Mouse (Mus musculus): ENCODE measurements at regions not wholly inside any gene's neighbourhood (a gene's known extent, or its start where the extent isn't known, plus 50 kb on each side); places are given as distances from the start of the nearest gene placed in this dataset.
A peak's percentile ranks its signal among the peaks of the same experiment; 100 is the strongest.

DNA sequence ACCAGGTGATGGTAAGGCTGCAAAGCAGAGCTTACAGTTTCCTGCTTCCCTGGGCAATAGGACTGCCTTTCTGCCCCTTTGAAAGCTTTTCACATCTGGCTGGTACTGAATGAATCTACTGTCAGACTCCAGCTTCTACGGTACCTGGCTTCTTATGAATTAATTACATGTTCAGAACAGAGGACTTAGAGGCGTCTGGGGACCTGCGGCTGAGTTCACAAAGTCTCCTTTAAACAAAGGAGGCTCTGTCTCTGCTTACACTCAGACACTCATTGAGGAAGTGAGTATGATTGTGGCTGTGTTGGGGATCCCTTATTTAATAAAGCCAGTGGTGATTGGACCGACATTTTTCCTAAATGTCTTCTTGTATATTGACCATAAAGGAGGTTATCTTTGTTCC is 331.6 kb upstream of the Xrcc4 start:
- 51% methylated on average over 4 of the region's 4 CpGs for WGBS
- no peak overlapping the region for H3K4me3 ChIP-seq (replicated peaks; ENCODE audit: low read length)
- no peak for ATAC-seq (ENCODE audit: insufficient read depth, low FRiP score)
- H3K4me1 ChIP-seq (ENCODE audit: control insufficient read depth, insufficient read depth, low read length): no peaks in the 10 kb centered on the region
- H3K27me3 ChIP-seq (ENCODE audit: control insufficient read depth, insufficient read depth, low read length): no peaks in the 10 kb centered on the region
- no peaks in the 10 kb centered on the region for H3K9me3 ChIP-seq (replicated peaks; ENCODE audit: control insufficient read depth, low read length)
- H3K27ac ChIP-seq (ENCODE audit: low read length): no peak overlapping the region
- H3K4me2 ChIP-seq (ENCODE audit: low read depth, low read length): no peak overlapping the region
- H3K36me3 ChIP-seq (ENCODE audit: control insufficient read depth, insufficient read depth, low read length): no peaks in the 10 kb centered on the region
- H3K9ac ChIP-seq (ENCODE audit: low read length): no peak overlapping the region

DNA sequence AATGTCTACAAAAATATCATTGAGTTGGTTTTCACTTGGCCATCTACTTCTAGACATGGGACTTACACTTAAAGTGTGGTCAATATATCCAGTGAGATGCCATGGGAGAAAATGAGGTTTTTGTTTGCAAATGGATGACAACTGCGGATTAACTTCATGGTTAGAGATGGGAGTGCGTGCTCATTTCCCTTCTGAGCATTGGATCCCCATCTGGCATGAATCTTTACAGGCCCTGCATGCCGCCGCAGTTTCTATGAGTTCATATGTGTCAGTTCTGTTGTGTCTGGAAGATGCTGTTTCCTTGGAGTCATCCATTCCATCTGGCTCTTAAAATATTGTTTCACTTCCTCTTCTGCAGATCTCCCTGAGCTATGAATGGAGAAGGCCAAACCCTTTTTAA is 315.0 kb upstream of the Xrcc4 start:
- Histone ChIP-seq H3K27me3 (ENCODE audit: control insufficient read depth, insufficient read depth, low read length) (no peaks in the 10 kb centered on the region), H3K4me3 (replicated peaks; ENCODE audit: low read length) (no peak overlapping the region), H3K9ac (ENCODE audit: low read length) (no peak overlapping the region), H3K9me3 (replicated peaks; ENCODE audit: control insufficient read depth, low read length) (no peaks in the 10 kb centered on the region), H3K27ac (ENCODE audit: low read length) (no peak overlapping the region), H3K4me1 (ENCODE audit: control insufficient read depth, insufficient read depth, low read length) (no peaks in the 10 kb centered on the region), H3K36me3 (ENCODE audit: control insufficient read depth, insufficient read depth, low read length) (no peaks in the 10 kb centered on the region), H3K4me2 (ENCODE audit: low read depth, low read length) (no peak overlapping the region)
- 80% methylated on average over 4 of the region's 4 CpGs for WGBS
- ATAC-seq (ENCODE audit: insufficient read depth, low FRiP score): no peak

DNA sequence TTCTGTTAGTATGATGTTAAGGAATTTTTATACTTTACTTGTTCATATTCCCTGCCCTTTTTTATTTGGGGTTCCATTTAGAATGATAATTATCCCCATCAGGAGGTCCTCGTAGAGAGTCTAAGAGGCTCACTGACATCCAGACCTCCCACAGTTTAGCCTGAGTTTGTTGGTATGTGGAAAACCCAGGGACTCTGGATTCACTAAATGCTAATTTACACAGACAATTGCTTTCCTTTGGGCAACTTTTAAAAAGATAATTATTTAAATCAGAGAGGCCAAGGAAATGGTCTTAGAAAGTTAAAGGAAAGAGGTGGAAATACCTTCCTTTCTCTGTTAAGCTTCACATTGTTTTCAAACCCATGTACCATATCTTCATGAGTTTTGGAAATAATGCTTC is 312.7 kb upstream of the Xrcc4 start:
- no peak for ATAC-seq (ENCODE audit: insufficient read depth, low FRiP score)
- H3K9me3 ChIP-seq (replicated peaks; ENCODE audit: control insufficient read depth, low read length): no peaks in the 10 kb centered on the region
- H3K36me3 ChIP-seq (ENCODE audit: control insufficient read depth, insufficient read depth, low read length): no peaks in the 10 kb centered on the region
- H3K4me3 ChIP-seq (replicated peaks; ENCODE audit: low read length): no peak overlapping the region
- 71% methylated on average over 1 of the region's 1 CpGs for WGBS
- no peak overlapping the region for H3K9ac ChIP-seq (ENCODE audit: low read length)
- H3K4me1 ChIP-seq (ENCODE audit: control insufficient read depth, insufficient read depth, low read length): no peaks in the 10 kb centered on the region
- no peaks in the 10 kb centered on the region for H3K27me3 ChIP-seq (ENCODE audit: control insufficient read depth, insufficient read depth, low read length)
- H3K4me2 ChIP-seq (ENCODE audit: low read depth, low read length): no peak overlapping the region
- H3K27ac ChIP-seq (ENCODE audit: low read length): no peak overlapping the region

- ATAC-seq (ENCODE audit: insufficient read depth, low FRiP score): no peak
- Histone ChIP-seq H3K36me3 (ENCODE audit: control insufficient read depth, insufficient read depth, low read length) (no peaks in the 10 kb centered on the region), H3K4me1 (ENCODE audit: control insufficient read depth, insufficient read depth, low read length) (no peaks in the 10 kb centered on the region), H3K9me3 (replicated peaks; ENCODE audit: control insufficient read depth, low read length) (no peaks in the 10 kb centered on the region), H3K4me2 (ENCODE audit: low read depth, low read length) (no peak overlapping the region), H3K4me3 (replicated peaks; ENCODE audit: low read length) (no peak overlapping the region), H3K27ac (ENCODE audit: low read length) (no peak overlapping the region), H3K9ac (ENCODE audit: low read length) (no peak overlapping the region), H3K27me3 (ENCODE audit: control insufficient read depth, insufficient read depth, low read length) (no peaks in the 10 kb centered on the region)
- 92% methylated on average over 1 of the region's 1 CpGs for WGBS
Observed at GRCm38 (mm10) chr13:90401496-90401895, 312.1 kb upstream of the Xrcc4 start.

DNA sequence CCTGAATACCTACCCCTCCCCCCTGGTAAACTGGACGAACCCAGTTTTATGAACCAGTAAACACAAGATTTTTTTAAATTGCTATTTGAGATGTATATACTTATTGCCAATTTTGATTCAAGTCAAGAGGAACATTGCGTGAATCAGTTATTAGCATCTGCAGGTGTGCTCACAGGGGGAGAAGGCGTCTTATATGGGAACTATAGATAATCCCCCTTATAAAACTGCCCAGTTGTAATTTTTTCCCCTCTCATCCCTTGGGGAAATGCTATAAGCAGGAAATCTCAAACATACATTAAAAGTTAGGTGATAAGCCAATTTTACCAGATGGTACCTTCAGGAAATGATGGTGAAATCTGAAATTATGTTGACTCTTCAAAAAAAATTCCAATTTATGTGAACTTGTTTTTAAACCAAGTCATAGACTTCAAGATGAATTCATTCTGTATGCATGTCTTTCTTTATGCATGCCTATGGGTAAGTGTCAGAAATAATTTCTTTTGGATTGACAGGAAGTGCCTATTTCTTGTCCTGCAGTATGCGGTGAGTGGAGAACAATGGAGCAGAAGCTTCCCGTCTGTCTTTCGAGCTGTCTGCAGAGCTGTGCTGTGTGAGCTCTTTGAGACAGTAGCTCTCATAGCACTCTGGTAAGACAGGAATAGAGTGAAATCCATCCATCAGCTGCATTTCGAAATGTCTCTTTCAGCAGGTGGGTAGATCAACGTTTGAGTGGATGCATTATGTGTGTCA is 306.0 kb upstream of the Xrcc4 start:
- H3K27me3 ChIP-seq (ENCODE audit: control insufficient read depth, insufficient read depth, low read length): no peaks in the 10 kb centered on the region
- no peaks in the 10 kb centered on the region for H3K9me3 ChIP-seq (replicated peaks; ENCODE audit: control insufficient read depth, low read length)
- no peak for ATAC-seq (ENCODE audit: insufficient read depth, low FRiP score)
- 0 out of 2 replicates have a peak overlapping the region, but pooled peaks have one; percentile 29 for H3K4me2 ChIP-seq (ENCODE audit: low read depth, low read length)
- WGBS: 62% methylated on average over 8 of the region's 8 CpGs
- H3K36me3 ChIP-seq (ENCODE audit: control insufficient read depth, insufficient read depth, low read length): no peaks in the 10 kb centered on the region
- H3K9ac ChIP-seq (ENCODE audit: low read length): no peak overlapping the region
- H3K27ac ChIP-seq (ENCODE audit: low read length): no peak overlapping the region
- peaks cover 6% of the 10 kb centered on the region; the same call in 1 of the 2 replicates for H3K4me1 ChIP-seq (ENCODE audit: control insufficient read depth, insufficient read depth, low read length)
- H3K4me3 ChIP-seq (replicated peaks; ENCODE audit: low read length): no peak overlapping the region

- no peak overlapping the region for H3K9ac ChIP-seq (ENCODE audit: low read length)
- peaks cover 6% of the 10 kb centered on the region; the same call in 1 of the 2 replicates for H3K4me1 ChIP-seq (ENCODE audit: control insufficient read depth, insufficient read depth, low read length)
- H3K36me3 ChIP-seq (ENCODE audit: control insufficient read depth, insufficient read depth, low read length): no peaks in the 10 kb centered on the region
- no peak overlapping the region for H3K27ac ChIP-seq (ENCODE audit: low read length)
- no peaks in the 10 kb centered on the region for H3K27me3 ChIP-seq (ENCODE audit: control insufficient read depth, insufficient read depth, low read length)
- no peaks in the 10 kb centered on the region for H3K9me3 ChIP-seq (replicated peaks; ENCODE audit: control insufficient read depth, low read length)
- no peak overlapping the region for H3K4me3 ChIP-seq (replicated peaks; ENCODE audit: low read length)
- ATAC-seq (ENCODE audit: insufficient read depth, low FRiP score): peak; percentile 75; the same call in 1 of the 2 replicates
- H3K4me2 ChIP-seq (ENCODE audit: low read depth, low read length): peak overlapping the region; percentile 29; the same call in 1 of the 2 replicates
- 27% methylated on average over 5 of the region's 5 CpGs for WGBS
Observed at GRCm38 (mm10) chr13:90394815-90395241, 305.4 kb upstream of the Xrcc4 start.

- Histone ChIP-seq H3K4me3 (replicated peaks; ENCODE audit: low read length) (no peak overlapping the region), H3K4me1 (ENCODE audit: control insufficient read depth, insufficient read depth, low read length) (peaks cover 6% of the 10 kb centered on the region; the same call in 1 of the 2 replicates)
- no peak for ATAC-seq (ENCODE audit: insufficient read depth, low FRiP score)
Observed at GRCm38 (mm10) chr13:90392415-90392814, 303.0 kb upstream of the Xrcc4 start.

DNA sequence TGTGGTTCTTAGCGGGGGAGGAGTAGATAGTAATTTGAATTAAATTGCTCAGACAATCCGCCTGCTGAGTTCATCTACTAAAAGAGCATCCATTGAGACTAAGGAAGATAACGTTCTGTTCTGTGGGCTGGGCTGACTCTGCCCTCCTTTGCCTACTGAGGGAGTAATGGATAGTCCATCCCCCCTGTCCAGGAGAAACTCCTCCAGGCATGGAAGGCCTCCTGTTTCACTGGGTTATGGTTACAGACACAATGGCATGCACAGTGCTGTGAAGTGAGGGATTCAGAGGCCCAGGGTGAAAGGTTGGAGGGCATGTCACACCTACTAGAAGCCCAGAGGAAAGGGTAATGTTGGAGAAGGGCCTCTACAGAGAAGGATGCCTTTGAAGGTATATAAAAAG is 287.2 kb upstream of the Xrcc4 start:
- Histone ChIP-seq H3K4me2 (ENCODE audit: low read depth, low read length) (no peak overlapping the region), H3K36me3 (ENCODE audit: control insufficient read depth, insufficient read depth, low read length) (no peaks in the 10 kb centered on the region), H3K9ac (ENCODE audit: low read length) (no peak overlapping the region), H3K27me3 (ENCODE audit: control insufficient read depth, insufficient read depth, low read length) (no peaks in the 10 kb centered on the region), H3K4me1 (ENCODE audit: control insufficient read depth, insufficient read depth, low read length) (no peaks in the 10 kb centered on the region), H3K27ac (ENCODE audit: low read length) (no peak overlapping the region), H3K9me3 (replicated peaks; ENCODE audit: control insufficient read depth, low read length) (no peaks in the 10 kb centered on the region), H3K4me3 (replicated peaks; ENCODE audit: low read length) (no peak overlapping the region)
- WGBS: 62% methylated on average over 3 of the region's 3 CpGs
- no peak for ATAC-seq (ENCODE audit: insufficient read depth, low FRiP score)

More at GRCm38 (mm10) chr13:90392415-90392814, 303.0 kb upstream of the Xrcc4 start:
- H3K9ac ChIP-seq (ENCODE audit: low read length): no peak overlapping the region
- H3K36me3 ChIP-seq (ENCODE audit: control insufficient read depth, insufficient read depth, low read length): no peaks in the 10 kb centered on the region
- H3K4me2 ChIP-seq (ENCODE audit: low read depth, low read length): no peak overlapping the region
- H3K9me3 ChIP-seq (replicated peaks; ENCODE audit: control insufficient read depth, low read length): no peaks in the 10 kb centered on the region
- H3K27me3 ChIP-seq (ENCODE audit: control insufficient read depth, insufficient read depth, low read length): no peaks in the 10 kb centered on the region
- H3K27ac ChIP-seq (ENCODE audit: low read length): no peak overlapping the region

DNA sequence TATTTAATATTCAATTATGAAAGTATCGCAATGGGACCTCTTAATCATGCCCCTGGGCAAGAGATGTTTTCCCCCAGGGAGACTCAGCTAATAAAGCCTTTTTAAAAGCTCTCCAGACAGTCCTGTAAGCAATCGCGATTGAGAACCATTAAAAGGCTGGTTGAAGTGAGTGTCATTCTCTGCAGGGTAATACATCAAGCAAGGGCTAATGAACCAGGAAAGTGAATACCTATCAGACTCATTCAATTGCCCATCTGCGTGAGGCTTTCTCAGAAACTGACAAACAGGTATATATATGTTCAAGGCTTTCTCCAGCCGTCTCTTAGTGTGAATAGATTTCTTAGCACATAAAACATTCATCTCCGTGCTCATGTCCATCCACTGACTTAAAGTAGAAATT is 286.8 kb upstream of the Xrcc4 start:
- ATAC-seq (ENCODE audit: insufficient read depth, low FRiP score): no peak
- 64% methylated on average over 6 of the region's 6 CpGs for WGBS
- H3K9me3 ChIP-seq (replicated peaks; ENCODE audit: control insufficient read depth, low read length): no peaks in the 10 kb centered on the region

More for the DNA sequence above, 286.8 kb upstream of the Xrcc4 start:
- no peaks in the 10 kb centered on the region for H3K4me1 ChIP-seq (ENCODE audit: control insufficient read depth, insufficient read depth, low read length)
- H3K36me3 ChIP-seq (ENCODE audit: control insufficient read depth, insufficient read depth, low read length): no peaks in the 10 kb centered on the region
- no peaks in the 10 kb centered on the region for H3K27me3 ChIP-seq (ENCODE audit: control insufficient read depth, insufficient read depth, low read length)
- no peak overlapping the region for H3K9ac ChIP-seq (ENCODE audit: low read length)
- no peak overlapping the region for H3K4me2 ChIP-seq (ENCODE audit: low read depth, low read length)
- H3K4me3 ChIP-seq (replicated peaks; ENCODE audit: low read length): no peak overlapping the region
- no peak overlapping the region for H3K27ac ChIP-seq (ENCODE audit: low read length)
